Mouse (Mus musculus) thymus, adult 2 months (tissue): ENCODE measurements around the gene Nfe2l1. TPM values are rescaled to one million over a fixed set of nuclear protein-coding genes. Genes with fewer than 3 reads are reported as not detected.
"Not testable (repeated sequence)": the region's sequence is repeated elsewhere in the genome, so short reads cannot be mapped to it uniquely, and the experiment has no call there.

Source experiments
- DNase-seq: peaks from one replicate; pipeline ENCODE4 v3.0.0; 2021
- H3K27ac ChIP-seq: fragments of 200-500 bp; 2 replicates; pipeline ENCODE4 v1.5.1; 2012; ENCODE audit warnings: low read length, control low read depth; ENCODE audit not compliant: control insufficient read depth, insufficient read depth
- H3K27me3 ChIP-seq: fragments of 200-500 bp; 2 replicates; pipeline ENCODE4 v1.6.1; 2012; ENCODE audit warnings: mild to moderate bottlenecking, low read length, moderate library complexity, mixed read lengths; ENCODE audit not compliant: control insufficient read depth, insufficient read depth
- H3K36me3 ChIP-seq: fragments of 200-500 bp; 2 replicates; pipeline ENCODE4 v1.6.1; 2012; ENCODE audit warnings: mild to moderate bottlenecking, low read length, moderate library complexity; ENCODE audit not compliant: control insufficient read depth, insufficient read depth
- H3K4me1 ChIP-seq: fragments of 200-500 bp; replicated peaks from 2 replicates; pipeline ENCODE4 v1.6.1; 2012; ENCODE audit warnings: low read length; ENCODE audit not compliant: control insufficient read depth, insufficient read depth
- H3K4me3 ChIP-seq: fragments of 200-500 bp; 2 replicates; pipeline ENCODE4 v1.5.1; 2012; ENCODE audit warnings: mild to moderate bottlenecking, low read length, control low read depth, moderate library complexity; ENCODE audit not compliant: control insufficient read depth, insufficient read depth
- CTCF ChIP-seq: fragments of 200-500 bp; IDR thresholded peaks from 2 replicates; pipeline ENCODE4 v1.5.1; 2012; ENCODE audit warnings: mild to moderate bottlenecking, control low read depth, low read length, moderate library complexity, borderline replicate concordance; ENCODE audit not compliant: control insufficient read depth, poor library complexity, insufficient read depth; ENCODE audit errors: extremely low read depth
- POLR2A ChIP-seq: fragments of 200-500 bp; IDR thresholded peaks from 2 replicates; pipeline ENCODE4 v1.6.1; 2012; ENCODE audit warnings: mild to moderate bottlenecking, low read length, control low read depth, moderate library complexity; ENCODE audit not compliant: control insufficient read depth, poor library complexity, insufficient read depth; ENCODE audit errors: extremely low read depth
- WGBS: fragments of 180-500 bp; shearing (Covaris S2); methylation state at CpG from one replicate; pipeline ENCODE4 v1.1.7; 2018; 5-methylcytosine and 5-hydroxymethylcytosine counted together
- polyA plus RNA-seq: library from polyadenylated mRNA; depleted of rRNA; stranded (reverse); fragments of >200 nt; gene quantifications from 2 replicates; pipeline ENCODE4 v1.2.3, GENCODE M21; 2012

The Nfe2l1 gene
- polyA plus RNA-seq, 1 experiment, result 170 TPM

DNA sequence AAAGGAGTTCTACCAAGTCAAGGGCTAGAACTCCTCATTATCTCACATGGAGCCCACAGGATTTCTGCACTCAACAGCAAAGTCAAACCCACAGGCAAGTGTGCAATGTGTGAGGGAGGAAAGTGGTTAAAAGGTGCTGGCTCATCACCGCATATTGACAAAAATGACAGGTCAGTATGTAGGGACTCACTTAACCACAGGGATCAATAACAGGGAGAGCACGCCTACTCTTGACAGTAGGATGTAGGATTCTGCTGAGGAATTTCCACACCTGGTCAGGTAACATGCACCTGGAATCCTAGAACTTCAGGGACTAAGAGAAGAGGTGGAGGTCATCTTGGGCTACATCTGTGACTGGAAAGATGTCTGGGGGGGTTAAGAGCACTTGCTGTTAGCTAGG, 13.9 kb downstream of the Nfe2l1 start:
- Histone ChIP-seq H3K27me3 (no peaks in the 10 kb centered on the region), H3K36me3 (peaks cover 25% of the 10 kb centered on the region)
- 100% methylated on average over 2 of the region's 2 CpGs for WGBS

DNA sequence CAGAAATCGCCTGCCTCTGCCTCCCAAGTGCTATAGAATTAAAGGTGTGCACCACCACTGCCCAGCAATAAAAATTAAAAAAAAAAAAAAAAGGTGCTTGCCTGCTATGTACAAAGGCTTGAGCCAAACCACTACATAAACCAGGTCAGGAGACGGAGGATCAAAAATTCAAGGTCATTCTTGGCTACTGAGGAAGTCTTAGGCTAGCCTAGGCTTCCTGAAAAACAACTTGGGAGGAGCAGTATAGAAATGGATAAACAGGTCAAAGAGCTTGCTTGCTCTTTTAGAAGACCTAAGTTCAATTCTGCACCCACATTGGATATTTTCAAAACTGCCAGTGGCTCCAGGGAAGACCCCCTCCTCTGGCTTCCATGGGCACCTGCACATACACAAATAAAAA, 15.3 kb downstream of the Nfe2l1 start:
- H3K36me3 ChIP-seq, result peaks cover 16% of the 10 kb centered on the region
- DNase-seq, result no peak
- H3K27ac ChIP-seq, result no peak overlapping the region
- H3K4me1 ChIP-seq, result no peaks in the 10 kb centered on the region
- H3K4me3 ChIP-seq, result no peak overlapping the region
- 95% methylated on average over 2 of the region's 2 CpGs for WGBS
- no peak for TF ChIP-seq CTCF
- no peak for TF ChIP-seq POLR2A
- no peaks in the 10 kb centered on the region for H3K27me3 ChIP-seq

More for the DNA sequence above, 13.9 kb downstream of the Nfe2l1 start:
- no peak overlapping the region for H3K4me3 ChIP-seq
- TF ChIP-seq CTCF, result no peak
- TF ChIP-seq POLR2A, result no peak
- no peak for DNase-seq
- no peaks in the 10 kb centered on the region for H3K4me1 ChIP-seq
- no peak overlapping the region for H3K27ac ChIP-seq

DNA sequence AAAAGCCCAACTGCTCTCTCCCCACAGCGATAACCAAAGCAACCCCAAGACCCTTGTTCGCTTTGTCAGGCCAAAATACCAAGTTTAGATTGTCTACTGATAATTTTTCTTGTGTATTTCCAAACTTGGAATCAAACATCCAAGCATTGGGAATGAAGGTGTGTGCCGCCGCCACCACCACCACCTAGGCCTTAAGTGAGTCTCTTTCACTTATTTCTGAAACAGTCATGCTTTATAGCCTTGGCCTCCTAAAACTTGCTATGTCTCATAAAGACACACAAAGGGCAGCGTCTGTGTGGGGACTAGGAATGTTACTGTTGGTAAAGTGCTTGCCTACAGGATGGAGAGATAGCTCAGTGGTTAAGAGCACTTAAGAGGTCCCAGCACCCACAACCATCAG, 15.8 kb downstream of the Nfe2l1 start:
- no peak for DNase-seq
- Histone ChIP-seq H3K27me3 (no peaks in the 10 kb centered on the region), H3K36me3 (peaks cover 16% of the 10 kb centered on the region), H3K4me3 (no peak overlapping the region), H3K27ac (no peak overlapping the region), H3K4me1 (no peaks in the 10 kb centered on the region)
- WGBS, result 96% methylated on average over 5 of the region's 5 CpGs
- TF ChIP-seq CTCF (no peak), POLR2A (no peak)

GRCm38 (mm10) chr11:96813455-96813854, 16.3 kb downstream of the Nfe2l1 start:
- Histone ChIP-seq H3K4me3 (no peak overlapping the region), H3K27ac (no peak overlapping the region), H3K4me1 (no peaks in the 10 kb centered on the region), H3K27me3 (no peaks in the 10 kb centered on the region), H3K36me3 (peaks cover 16% of the 10 kb centered on the region)
- no peak for DNase-seq
- TF ChIP-seq POLR2A, result no peak
- no peak for TF ChIP-seq CTCF
- WGBS, result 96% methylated on average over 4 of the region's 4 CpGs

GRCm38 (mm10) chr11:96811188-96811587, 18.6 kb downstream of the Nfe2l1 start:
- not testable (repeated sequence) for H3K27me3 ChIP-seq, H3K27ac ChIP-seq, H3K4me1 ChIP-seq, H3K4me3 ChIP-seq, DNase-seq
- 92% methylated on average over 1 of the region's 1 CpGs for WGBS
- H3K36me3 ChIP-seq, result peaks cover 32% of the 10 kb centered on the region

- WGBS, result 97% methylated on average over 6 of the region's 6 CpGs
- Histone ChIP-seq H3K36me3 (peaks cover 45% of the 10 kb centered on the region), H3K27ac (no peak overlapping the region), H3K4me1 (no peaks in the 10 kb centered on the region), H3K27me3 (no peaks in the 10 kb centered on the region), H3K4me3 (no peak overlapping the region)
- no peak for DNase-seq
- TF ChIP-seq CTCF (no peak), POLR2A (no peak)
These were observed 20.1 kb downstream of the Nfe2l1 start for GRCm38 (mm10) chr11:96809562-96810235.

DNA sequence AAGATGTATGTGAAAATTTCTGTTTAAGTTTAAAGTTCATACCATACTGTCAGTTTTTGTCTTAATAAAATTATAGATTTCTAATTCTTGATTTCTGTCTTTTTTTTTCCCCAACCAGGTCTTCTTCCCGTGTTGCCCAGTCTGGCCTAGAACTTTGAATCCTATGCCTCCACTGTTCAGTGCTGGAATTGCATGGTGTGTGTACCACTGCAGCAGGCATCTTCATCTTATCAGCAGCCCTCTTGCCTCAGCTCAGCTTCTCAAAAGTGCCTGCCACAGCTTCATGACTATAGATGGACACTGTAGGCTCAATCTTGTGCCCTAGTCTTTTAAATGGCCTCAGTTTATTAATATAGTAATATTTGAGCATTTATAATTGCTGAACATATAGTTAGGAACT, 21.7 kb downstream of the Nfe2l1 start:
- TF ChIP-seq CTCF (no peak), POLR2A (no peak)
- no peak for DNase-seq
- Histone ChIP-seq H3K4me1 (no peaks in the 10 kb centered on the region), H3K36me3 (peaks cover 61% of the 10 kb centered on the region), H3K4me3 (no peak overlapping the region), H3K27ac (no peak overlapping the region), H3K27me3 (no peaks in the 10 kb centered on the region)
- 82% methylated on average over 1 of the region's 1 CpGs for WGBS

GRCm38 (mm10) chr11:96805606-96806005, 24.2 kb downstream of the Nfe2l1 start:
- no peak overlapping the region for H3K4me3 ChIP-seq
- peaks cover 85% of the 10 kb centered on the region for H3K36me3 ChIP-seq
- TF ChIP-seq POLR2A (no peak), CTCF (no peak)
- H3K27ac ChIP-seq, result no peak overlapping the region
- DNase-seq, result no peak
- 32% methylated on average over 5 of the region's 5 CpGs for WGBS
- H3K27me3 ChIP-seq, result no peaks in the 10 kb centered on the region
- no peaks in the 10 kb centered on the region for H3K4me1 ChIP-seq
